Mouse (Mus musculus): ENCODE results near the gene Vmn1r84. TPM values are rescaled to one million over a fixed set of nuclear protein-coding genes. Genes with fewer than 3 reads are reported as not detected.

The Vmn1r84 gene
- polyA plus RNA-seq (2014; fragmentation: Nextera tagmentation; extraction: Ambion mirVana): not detected in 2 replicates

DNA sequence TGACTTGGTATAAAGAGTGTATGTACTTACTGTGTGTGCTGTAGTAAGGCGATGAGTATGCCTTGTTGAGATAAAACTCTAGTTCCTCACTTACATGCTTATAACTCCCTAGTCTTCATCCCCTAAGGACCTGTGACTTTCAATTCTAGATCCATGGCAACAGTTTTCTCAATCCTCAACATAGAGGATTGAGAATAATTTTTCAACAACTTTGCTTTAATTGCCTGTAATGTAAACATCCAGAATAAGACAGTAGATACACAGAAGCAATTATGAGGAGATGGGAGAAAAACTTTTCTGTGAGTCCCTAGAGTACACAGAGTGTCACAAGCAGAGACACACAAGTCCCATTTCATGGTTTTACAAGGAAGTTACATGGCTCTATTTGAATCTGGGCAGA lies at the start of gene Vmn1r84:
TSS of gene Vmn1r84 (minus strand) at position 101 of the 400 bp plus-strand sequence.
- WGBS: 61% methylated on average over 1 of the region's 1 CpGs
- no peak for ATAC-seq (ENCODE audit: low FRiP score, low TSS enrichment)
- H3K4me2 ChIP-seq (replicated peaks; ENCODE audit: low read depth, low read length): no peak within 1 kb of the TSS

DNA sequence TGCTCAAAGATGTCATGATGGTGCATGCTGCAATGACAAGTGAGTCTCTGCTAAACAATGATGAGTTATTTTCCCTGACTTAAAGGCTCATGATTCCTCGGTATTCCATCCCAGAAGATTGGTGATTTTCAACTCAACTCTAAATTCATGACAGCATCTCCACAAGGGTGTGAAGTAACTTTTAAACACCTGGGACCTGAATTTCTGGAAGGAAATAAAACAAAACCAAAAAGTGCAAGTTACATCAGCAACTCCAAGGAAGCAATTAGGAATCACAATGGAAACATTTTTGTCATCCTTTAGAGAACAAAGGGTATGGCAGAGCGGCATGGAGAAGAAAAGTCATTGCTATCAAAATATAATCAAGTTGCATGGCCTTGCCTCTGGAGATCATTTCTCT lies 39.7 kb downstream of the Vmn1r84 start, which contains the start of gene Vmn1r83:
TSS of gene Vmn1r83 (minus strand) at position 101 of the 400 bp plus-strand sequence.
- Histone ChIP-seq H3K4me3 (ENCODE audit: low read length) (no peak within 1 kb of the TSS), H3K27me3 (ENCODE audit: control insufficient read depth, insufficient read depth, low read length) (no peaks in the 10 kb centered on the region), H3K36me3 (ENCODE audit: control insufficient read depth, insufficient read depth, low read length) (no peaks in the 10 kb centered on the region), H3K4me2 (replicated peaks; ENCODE audit: low read depth, low read length) (no peak within 1 kb of the TSS), H3K9me3 (ENCODE audit: control insufficient read depth, low read length) (peaks cover 8% of the 10 kb centered on the region; the same call in 1 of the 2 replicates), H3K9ac (ENCODE audit: low read depth, low read length) (no peak within 1 kb of the TSS), H3K4me1 (ENCODE audit: control insufficient read depth, insufficient read depth, low read length) (no peaks in the 10 kb centered on the region), H3K27ac (ENCODE audit: low read depth, low read length) (no peak within 1 kb of the TSS)
- ATAC-seq (ENCODE audit: low FRiP score, low TSS enrichment): no peak
- 89% methylated on average over 2 of the region's 2 CpGs for WGBS

More for the DNA sequence above, at the start of gene Vmn1r84:
- Histone ChIP-seq H3K4me3 (ENCODE audit: low read length) (no peak within 1 kb of the TSS), H3K36me3 (ENCODE audit: control insufficient read depth, insufficient read depth, low read length) (no peaks in the 10 kb centered on the region), H3K27ac (ENCODE audit: low read depth, low read length) (no peak within 1 kb of the TSS), H3K9ac (ENCODE audit: low read depth, low read length) (no peak within 1 kb of the TSS), H3K9me3 (ENCODE audit: control insufficient read depth, low read length) (no peaks in the 10 kb centered on the region), H3K4me1 (ENCODE audit: control insufficient read depth, insufficient read depth, low read length) (no peaks in the 10 kb centered on the region), H3K27me3 (ENCODE audit: control insufficient read depth, insufficient read depth, low read length) (no peaks in the 10 kb centered on the region)

Small RNA genes lying within 50 kb of the gene (microRNA-seq; reads per million reads assigned to microRNA genes)
- gene Gm23521: not detected

Other genes starting within 250 kb of the Vmn1r84 start
- gene Vmn1r78, start 219.0 kb downstream of the Vmn1r84 start, polyA plus RNA-seq (2014; fragmentation: Nextera tagmentation; extraction: Ambion mirVana): not detected in 2 replicates
- not detected in 2 replicates for gene Vmn1r79, start 198.0 kb downstream of the Vmn1r84 start, polyA plus RNA-seq (2014; fragmentation: Nextera tagmentation; extraction: Ambion mirVana)
- not detected in 2 replicates for gene Vmn1r80, start 180.0 kb downstream of the Vmn1r84 start, polyA plus RNA-seq (2014; fragmentation: Nextera tagmentation; extraction: Ambion mirVana)
- not detected in 2 replicates for gene Vmn1r81, start 101.0 kb downstream of the Vmn1r84 start, polyA plus RNA-seq (2014; fragmentation: Nextera tagmentation; extraction: Ambion mirVana)
- gene Vmn1r82, start 68.8 kb downstream of the Vmn1r84 start, polyA plus RNA-seq (2014; fragmentation: Nextera tagmentation; extraction: Ambion mirVana): not detected in 2 replicates
- gene Vmn1r83, start 39.8 kb downstream of the Vmn1r84 start, polyA plus RNA-seq (2014; fragmentation: Nextera tagmentation; extraction: Ambion mirVana): not detected in 2 replicates
- gene Zfp551, start 53.5 kb upstream of the Vmn1r84 start, polyA plus RNA-seq (2014; fragmentation: Nextera tagmentation; extraction: Ambion mirVana): 3.0 and 4.4 TPM in 2 replicates
- 22.5 and 31.1 TPM in 2 replicates for gene Zfp606, start 109.0 kb upstream of the Vmn1r84 start, polyA plus RNA-seq (2014; fragmentation: Nextera tagmentation; extraction: Ambion mirVana)
- not detected in 2 replicates for gene 2900092C05Rik, start 143.2 kb upstream of the Vmn1r84 start, polyA plus RNA-seq (2014; fragmentation: Nextera tagmentation; extraction: Ambion mirVana)
- 0.01 TPM in 2 replicates for gene Vmn2r53, start 239.5 kb upstream of the Vmn1r84 start, polyA plus RNA-seq (2014; fragmentation: Nextera tagmentation; extraction: Ambion mirVana)

All from kidney, embryonic 14.5 days (tissue).